Mouse (Mus musculus) embryo, embryonic 10 days (tissue): ENCODE data around the gene Prss36.
"Not testable (repeated sequence)": the region's sequence is repeated elsewhere in the genome, so short reads cannot be mapped to it uniquely, and the experiment has no call there.

ENCODE experiments used
- DNase-seq: peaks from one replicate; pipeline ENCODE4 v3.0.0-alpha.2; 2015; ENCODE audit warnings: low spot score

Prss36 gene

DNA sequence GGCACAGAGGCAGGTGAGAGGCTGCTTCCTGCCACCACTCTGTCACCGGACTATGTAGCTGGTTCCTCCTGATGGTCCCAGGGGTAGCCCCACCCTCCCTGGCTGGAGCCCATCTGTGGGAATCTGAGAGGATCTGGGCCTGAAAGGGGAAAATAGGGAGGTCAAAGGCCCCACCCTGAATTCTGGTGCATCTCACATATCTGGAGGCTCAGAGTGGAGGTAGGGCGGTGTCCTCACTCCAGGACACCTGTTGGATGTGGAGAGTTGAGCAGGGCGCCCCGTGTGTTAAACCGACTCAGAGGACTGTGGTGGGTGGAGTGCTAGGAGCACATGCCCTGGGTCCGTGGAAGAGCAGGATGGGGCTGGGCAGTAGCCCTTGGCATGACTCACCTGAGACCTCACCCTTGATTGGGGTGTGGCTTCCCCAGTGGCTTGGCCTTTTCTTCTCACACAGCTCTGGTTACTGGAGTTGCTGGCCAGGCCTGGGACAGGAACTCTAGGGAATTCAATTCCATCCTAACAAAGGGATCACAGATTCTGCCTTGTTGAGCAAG is at the start of gene Prss36:
Gene Prss36 (minus strand): TSS at position 256 of the 554 bp plus-strand sequence.
- DNase-seq = no peak

GRCm38 (mm10) chr7:127993341-127993977 is 46.9 kb upstream of the Prss36 start, which contains the start of gene Pycard:
TSS of gene Pycard (minus strand) at chr7:127993867.
- DNase-seq = peak; percentile 29

DNA sequence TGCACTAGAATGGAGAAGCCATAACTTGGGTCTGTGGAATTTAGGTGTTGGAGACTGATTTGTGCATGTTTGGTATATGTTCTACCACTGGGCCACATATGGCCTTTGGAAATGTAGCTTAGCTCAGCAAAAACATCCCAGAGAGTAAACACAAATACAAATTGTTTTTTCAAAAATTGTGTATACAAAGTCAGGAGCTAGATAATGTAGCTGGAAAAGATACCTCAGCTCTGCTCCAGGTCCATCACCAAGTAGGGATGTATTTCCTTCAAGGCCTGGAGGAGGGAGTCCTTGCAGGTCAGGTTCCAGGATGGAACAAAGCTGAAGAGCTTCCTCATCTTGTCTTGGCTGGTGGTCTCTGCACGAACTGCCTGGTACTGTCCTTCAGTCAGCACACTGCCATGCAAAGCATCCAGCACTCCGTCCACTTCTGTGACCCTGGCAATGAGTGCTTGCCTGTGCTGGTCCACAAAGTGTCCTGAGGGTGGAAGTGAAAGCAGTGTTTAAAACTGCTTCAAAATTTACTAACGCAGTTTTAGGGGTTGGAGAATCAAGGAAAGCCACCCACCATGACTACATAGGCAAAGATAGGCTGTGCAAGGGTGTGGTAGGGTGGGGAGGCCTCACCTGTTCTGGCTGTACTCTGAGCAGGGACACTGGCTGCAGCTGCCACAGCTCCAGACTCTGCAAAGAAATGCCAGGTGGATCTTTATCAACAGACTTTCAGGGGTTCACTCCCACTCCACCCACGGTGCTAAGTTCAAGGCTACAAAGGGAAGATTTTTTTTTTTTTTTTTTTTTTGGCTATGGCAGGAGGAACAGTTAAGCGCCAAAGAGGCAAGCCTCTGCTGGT is 46.2 kb upstream of the Prss36 start:
- no peak for DNase-seq

DNA sequence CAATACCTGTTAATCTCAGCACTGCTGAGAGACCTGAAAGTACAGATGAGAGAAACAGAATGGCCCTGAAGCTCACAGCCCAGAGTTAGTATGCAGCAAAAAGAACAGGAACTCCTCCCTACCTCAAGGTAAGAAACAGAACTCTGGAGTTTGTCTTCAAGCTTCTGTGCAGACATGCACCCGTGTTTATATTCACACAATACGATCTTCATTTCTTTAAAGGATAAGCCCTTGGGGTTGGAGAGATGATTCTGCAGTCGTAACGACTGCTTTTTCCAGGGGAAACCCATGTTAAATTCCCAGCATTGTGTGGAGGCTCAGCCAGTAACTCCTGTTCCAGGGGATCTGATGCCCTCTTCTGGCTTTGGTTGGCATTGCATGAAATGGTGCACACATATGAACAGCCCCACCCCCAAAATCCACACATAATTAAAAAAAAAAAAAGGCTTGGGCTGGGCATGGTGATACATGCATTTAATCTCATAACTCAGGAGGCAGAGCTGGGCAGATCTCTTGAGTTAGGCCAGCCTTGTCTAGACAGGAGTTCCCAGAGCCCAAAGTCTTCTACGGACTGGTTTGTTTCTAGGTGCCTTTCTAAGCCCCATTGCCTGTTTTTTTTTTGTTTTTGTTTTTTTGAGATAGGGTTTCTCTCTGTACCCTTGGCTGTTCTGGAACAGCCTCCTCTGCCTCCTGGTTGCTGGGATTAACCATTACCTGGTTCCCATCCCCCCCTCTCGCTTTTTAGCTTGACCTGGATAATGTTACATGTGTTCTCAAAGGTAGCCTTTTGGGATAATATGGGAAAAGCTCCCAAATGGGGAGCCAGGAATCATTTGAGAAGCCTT is 45.3 kb upstream of the Prss36 start:
- DNase-seq = peak; percentile 78

GRCm38 (mm10) chr7:127988904-127989303 is 42.4 kb upstream of the Prss36 start:
- DNase-seq = no peak

DNA sequence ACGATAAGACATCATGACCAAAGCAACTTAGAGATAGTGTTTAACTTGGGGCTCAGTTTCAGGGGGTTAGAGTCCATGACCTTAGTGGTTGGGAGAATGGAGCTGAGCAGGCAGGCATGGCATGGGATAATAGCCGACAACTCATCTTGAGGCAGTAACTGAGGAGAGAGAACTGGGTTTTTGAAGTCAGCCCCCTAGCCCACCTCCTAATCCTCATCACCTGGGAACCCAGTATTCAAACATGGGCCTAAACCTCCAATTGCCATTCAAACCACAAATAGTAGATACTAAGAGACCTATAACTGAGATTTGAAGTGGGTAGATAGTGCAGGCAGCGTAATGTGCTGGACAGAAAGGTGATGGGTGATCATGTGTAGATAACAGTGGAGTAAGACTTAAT is 34.1 kb upstream of the Prss36 start:
- DNase-seq = no peak

DNA sequence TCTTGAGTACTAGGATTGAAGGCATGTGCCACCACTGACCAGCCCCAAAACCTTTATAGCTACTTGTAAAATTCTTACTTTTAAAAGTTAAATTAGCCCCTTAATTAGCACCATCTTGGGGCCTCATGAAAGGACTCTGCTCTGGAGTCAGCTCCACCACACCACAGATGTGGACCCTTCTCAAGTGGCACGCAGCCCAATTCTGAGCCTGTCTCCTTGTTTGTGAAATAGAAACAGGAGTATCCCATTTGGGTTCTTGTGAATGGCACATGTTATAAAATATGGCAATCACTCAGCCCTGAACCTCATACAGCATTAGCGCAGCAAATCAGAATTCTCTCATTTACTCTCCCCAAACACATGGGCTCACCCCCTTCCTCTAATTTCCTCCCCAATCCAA is 32.3 kb upstream of the Prss36 start:
- DNase-seq = no peak

DNA sequence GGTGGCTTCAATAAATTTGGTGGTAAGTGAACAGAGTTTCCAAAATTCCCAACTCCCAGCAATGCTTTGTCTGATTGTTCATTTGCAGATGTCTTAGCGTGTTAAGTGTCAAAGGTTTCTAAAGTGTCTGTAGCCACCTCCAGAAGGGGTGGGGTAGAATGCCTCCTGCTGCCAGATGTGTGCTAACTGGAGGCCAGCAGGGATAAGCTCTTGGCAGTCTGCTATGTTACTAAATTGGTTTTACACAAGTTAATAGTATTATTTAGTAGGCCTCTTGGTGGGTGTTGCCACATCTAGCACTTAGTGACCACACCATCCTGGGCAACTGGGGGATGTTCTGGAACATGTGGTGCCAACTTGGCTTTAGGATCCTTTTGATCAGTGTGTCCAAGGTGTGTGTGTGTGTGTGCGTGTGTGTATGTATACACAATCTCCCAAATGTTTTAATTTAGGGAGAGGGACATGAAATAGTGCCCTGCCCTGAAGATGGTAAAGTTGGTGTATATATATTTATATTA is 27.9 kb upstream of the Prss36 start:
- no peak for DNase-seq

DNA sequence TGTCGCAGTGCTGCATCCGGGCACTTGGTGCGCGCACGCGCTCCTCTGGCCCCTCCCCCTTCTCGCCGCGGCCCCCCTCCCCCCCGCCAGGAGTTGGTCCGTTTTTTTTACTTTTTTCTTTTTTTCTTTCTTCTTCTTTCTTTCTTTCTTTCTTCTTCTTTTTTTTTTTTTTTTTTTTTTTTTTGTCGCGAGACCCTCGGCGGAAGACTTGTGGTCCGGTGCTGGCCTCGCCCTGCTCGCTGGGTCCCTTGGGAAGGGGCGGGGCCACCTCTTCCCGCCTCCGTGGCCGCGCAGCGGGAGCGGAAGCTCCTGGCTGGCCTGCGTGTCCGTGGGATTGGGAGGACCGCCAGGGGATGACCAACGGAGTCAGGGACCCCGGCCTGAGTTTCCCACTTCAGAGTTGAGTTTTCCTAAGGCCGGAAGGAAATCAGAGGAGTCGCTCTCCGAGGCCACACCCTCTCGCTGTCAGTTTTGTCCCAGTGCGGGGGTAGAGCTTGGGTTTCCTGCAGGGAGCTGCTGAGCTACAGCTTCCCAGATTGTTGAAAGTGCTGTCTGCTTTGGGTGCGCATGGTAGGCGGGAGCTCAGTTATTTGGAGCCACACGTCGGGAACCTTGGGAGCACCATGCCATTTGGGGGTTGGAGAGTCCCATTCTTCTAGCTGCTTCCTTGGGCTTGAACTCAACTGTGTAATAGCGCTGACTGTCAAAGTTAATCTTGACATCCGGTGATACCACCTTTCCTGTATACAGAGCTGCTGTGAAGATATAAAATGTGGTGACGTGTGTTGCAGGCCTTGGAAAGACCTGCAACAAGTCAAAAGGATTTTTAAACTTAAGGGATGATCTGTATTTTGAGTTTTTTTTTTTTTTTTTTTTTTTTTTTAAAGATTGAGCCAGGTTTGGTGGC is 21.6 kb upstream of the Prss36 start:
- DNase-seq = peak; percentile 82

GRCm38 (mm10) chr7:127967004-127967921 is 20.7 kb upstream of the Prss36 start, which contains the start of gene Fus:
TSS of gene Fus (plus strand) at chr7:127967457.
- DNase-seq = peak; percentile 96

DNA sequence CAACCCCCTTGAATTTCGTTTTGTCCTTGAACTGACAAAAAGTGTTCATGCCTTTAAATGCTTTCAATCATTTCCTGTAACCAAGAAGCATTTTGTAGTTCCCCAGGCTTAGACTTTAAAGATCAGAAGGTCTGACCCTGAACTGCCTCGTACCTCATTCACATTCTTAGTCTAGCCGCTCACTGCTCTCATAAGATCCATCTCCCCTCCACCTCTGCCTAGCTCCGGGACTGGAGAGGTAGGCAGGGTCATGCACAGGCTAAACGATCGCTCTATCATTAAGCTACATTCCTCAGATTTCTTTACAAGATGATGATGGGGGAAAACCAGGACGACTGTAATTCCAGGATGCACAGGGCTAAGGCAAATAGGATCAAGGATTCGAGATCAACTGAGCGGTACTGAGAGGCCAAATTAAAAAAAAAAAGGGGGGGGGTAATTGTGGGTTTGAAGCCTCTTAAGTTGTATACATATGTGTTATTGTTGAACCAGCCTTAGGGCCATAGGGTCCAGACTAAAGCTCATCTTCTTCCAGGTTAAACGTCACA is 19.9 kb upstream of the Prss36 start:
- DNase-seq = peak; percentile 68

- no peak for DNase-seq
Measured at GRCm38 (mm10) chr7:127959364-127959763, 12.8 kb upstream of the Prss36 start.

DNA sequence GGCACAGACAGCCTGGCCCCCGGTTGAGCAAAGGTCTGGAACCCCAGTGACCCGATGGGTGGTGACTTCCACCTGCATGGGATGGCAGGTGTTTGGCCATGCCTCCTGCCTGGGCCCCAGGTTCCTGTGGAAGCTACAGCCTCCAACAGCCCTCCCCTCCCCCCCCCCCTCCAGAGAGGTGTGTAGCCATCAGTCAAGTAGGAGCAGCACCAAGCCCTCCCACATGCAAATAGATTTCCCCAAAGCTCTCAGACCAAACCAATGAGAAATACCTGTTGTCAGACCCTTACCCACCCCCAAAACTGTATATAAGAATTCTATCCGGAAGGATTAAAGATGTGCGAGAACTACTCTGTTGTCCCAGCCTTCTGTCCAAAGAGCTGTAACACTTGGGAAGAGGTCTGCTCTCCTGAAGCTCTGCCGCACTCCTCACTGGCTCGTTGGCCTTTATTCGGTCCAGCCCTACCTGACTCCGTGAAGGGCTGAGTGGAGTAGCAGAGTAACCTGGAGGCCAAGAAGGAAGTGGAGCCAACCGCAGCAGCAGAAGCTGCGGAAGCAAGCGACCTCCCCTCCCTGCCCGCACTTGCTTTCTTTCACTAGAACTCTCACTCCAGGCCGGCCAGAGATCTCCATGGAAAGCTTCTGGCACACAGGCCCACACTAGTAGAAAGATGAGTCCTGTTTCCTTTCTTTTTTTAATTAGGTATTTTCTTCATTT is 6.5 kb upstream of the Prss36 start:
- no peak for DNase-seq

DNA sequence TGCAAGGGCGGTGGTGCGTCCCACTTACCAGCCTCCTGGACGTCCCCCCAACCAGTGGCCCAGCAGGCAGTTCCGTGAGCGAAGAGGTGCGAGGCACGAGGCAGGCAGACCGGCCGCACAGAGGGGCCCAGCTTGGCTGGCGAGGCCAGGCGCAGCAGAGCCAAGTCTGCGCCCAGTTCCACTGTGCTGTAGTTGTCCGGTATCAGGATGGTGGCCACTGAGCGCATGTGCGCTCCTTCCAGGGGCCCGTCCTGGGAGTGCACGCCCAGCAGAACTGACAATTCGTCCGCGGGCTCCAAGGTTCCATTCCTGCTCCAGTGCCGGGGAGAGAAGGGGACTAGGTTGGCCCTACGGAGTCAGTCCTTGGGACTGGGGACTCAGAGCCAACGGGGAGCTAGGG is 1.9 kb downstream of the Prss36 start:
- DNase-seq = peak; percentile 49

DNA sequence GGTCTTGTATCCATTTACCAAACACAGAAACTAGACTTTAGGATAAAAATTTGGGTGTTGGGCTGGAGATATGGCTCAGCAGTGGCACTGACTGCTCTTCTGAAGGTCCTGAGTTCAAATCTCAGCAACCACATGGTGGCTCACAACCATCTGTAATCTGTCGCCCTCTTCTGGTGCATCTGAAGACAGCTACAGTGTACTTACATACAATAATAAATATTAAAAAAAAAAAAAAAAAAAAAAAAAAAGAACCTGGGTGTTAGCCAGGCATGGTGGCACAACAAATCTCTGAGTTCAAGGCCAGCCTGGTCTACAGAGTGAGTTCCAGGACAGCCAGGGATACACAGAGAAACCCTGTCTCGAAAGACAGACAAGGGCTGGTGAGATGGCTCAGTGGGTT is 4.4 kb downstream of the Prss36 start:
- not testable (repeated sequence) for DNase-seq

- DNase-seq = no peak
Measured at GRCm38 (mm10) chr7:127936216-127936884, 10.2 kb downstream of the Prss36 start.

DNA sequence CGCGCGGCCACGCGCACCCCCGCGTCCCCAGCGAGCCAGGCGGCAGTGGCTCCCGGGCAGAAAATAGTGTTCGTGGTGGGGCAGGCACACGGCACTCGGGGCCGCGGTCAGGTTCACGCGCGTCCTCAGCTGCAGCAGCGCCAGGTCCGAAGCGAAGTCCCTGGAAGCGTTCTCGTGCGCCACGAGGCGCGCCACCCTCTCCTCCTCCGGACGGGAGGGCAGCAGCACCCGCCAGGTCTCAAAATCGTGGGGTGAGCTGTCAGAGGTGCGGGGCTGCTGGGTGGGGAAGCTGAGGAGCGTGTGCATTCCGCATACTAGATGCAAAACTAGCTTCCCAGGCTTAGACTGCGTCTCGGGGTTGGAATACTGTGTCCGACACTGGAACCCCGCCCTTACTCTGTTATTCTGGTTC is 10.8 kb downstream of the Prss36 start:
- DNase-seq = no peak
